Mouse (Mus musculus) ES-CJ7 (cell line): Measurements from ENCODE around the gene Plxna4.

Experiments used
- DNase-seq: peaks from one replicate; pipeline ENCODE4 v3.0.0; 2011; ENCODE audit warnings: low read depth, low spot score

Plxna4 gene

DNA sequence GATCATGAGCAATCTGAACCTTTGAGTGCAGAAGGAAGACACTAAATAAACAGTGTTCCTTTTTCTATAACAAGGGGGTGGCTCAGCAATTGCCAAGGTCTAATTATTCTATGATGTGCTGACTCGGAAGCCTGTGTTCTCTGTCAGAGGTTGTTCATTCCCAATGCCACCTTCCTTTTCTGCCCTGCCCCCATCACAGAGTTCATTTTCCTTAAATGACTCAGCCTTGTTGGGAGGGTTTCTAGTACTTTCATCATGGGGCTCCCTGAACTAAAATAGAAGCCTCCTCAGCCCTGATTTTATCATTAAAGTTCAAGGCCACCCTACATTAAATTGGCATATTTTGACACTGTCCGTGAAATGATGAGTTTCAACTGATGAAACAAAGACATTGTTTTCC lies 242.0 kb downstream of the Plxna4 start:
- no peak for DNase-seq

DNA sequence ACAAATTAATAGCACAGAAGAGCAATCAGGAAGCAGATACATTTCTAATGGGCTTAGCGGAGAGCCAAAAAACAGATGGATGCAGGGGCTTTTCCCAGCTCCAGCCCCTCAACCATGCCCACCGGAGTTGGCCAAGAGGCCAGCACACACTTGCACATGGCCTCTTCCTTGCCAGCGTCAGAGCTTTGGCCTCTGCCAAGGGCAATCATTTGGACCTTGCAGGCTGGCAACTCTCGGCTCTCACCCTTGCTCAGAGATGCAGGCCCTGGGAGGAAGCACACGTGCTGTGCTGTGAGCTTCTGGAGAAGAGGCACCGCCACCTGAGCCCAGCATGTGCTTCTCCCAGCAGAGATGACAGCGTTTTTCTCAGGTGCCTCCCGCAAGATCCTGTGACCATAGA lies 245.3 kb downstream of the Plxna4 start:
- DNase-seq = no peak

DNA sequence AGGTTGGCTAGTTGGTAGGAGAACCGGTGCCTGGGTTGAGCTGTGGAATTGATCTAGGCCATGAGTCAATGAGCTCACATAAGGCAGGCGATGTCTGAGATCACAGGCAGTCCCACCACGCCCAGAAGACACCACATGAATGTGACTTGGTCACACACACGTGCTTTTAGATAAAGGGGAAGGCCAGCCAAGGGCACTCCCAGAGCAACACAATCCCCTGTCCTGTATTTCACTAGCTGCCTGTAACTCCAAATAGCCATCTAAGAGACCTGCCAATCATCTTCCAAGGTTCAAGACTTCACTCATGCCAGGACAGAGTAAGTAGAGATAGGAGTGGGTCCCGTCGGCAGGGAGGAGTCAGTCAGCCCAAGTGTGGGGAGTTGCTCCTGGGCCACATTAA lies 245.7 kb downstream of the Plxna4 start:
- DNase-seq = no peak

DNA sequence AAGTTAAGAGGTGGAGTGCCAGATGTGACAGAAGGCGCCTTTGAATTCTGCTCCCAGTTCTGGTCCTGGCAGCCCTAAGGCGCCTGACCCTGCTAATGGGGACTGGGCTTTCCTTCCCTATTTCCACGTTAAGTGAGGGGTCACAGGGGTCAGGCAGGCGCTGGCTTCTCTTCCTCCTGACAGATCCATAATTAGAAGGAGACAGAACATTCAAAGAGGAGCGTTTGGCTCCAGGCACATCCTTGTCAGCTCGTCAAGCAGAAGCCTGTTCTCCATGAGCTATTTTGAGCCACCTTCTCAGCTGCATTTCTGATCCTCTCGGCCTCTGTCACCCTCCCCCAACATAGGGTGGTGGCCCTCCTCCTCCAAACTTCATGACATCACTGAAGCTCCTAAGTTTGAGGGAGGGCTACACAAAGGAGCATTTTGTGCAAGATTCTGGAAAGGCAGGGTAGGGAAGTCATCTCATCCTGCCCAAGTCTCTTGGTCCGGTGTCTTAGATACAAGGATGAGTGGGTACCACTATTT lies 249.5 kb downstream of the Plxna4 start:
- no peak for DNase-seq

DNA sequence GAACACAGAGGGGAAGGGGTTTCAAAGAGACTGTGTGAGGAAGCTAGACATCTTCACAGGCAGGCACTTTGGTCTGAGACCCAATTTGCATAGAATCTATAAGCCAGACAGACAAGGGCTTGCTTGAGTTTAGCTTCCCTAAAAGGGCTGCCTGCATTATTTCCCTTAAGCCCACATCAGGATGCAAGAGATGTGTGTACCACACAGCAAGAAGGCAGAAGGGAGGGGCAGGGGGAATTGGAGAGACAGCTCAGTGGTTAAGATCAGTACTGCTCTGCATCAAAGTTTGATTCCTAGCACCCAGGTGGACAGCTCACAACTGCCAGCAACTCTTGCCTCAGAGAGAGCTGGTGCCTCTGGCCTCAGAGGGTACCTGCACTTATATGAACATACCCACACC lies 256.7 kb downstream of the Plxna4 start:
- no peak for DNase-seq

DNA sequence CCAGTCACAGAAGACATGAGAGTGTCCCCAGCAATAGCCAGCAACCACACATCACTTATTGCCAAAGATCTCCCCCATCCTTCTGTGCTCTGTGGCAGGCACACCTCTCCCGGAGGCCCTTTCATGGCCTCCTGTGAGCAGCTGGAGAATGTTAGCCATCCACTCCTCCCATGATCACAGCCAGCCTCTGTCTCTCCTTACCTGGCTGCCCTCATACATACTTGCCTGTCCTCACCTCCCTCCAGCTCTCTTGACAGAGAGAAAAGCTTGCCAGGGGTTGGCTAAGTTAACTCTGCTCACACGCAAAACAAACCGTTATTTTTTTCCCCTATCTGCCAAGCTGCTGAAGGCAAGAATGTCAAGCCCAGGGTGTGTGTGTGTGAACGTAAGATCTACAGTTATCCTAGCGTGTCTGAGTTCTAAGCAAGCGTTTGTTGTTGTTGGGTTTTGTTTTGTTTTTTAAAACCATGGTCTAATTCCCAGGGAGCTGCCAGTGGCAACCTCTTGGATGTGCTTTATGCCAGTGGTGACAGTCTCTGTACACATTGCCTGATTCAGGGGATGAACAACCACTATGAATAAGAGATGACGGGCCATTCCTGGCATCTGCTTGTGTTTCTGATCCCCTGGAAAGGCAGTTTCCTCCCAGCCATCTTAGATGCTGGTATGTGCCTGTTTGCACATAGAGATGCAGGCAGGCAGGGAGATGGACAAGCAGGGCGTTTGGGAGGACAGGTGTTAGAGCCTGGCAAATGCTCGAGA lies 257.8 kb downstream of the Plxna4 start:
- DNase-seq = no peak

DNA sequence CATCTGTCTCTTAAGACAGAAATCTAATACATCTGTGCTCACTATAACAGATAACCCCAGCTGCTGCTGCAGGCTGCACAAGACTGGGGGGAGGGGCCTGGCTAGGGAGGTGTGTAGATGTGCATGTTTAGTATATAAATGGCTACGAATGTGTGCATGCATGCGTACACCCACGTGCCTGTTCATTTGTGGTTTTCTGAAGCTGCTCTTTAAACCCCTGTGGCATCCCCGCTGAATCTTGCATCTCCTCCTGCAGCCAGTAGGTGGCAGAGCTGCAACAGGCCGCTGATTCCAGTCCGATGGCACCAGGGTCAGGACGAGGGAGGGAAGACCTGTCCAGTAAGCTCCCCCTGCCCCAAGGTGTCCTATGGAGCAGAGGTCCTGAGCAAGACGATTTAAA lies 260.0 kb downstream of the Plxna4 start:
- DNase-seq = peak; percentile 59

DNA sequence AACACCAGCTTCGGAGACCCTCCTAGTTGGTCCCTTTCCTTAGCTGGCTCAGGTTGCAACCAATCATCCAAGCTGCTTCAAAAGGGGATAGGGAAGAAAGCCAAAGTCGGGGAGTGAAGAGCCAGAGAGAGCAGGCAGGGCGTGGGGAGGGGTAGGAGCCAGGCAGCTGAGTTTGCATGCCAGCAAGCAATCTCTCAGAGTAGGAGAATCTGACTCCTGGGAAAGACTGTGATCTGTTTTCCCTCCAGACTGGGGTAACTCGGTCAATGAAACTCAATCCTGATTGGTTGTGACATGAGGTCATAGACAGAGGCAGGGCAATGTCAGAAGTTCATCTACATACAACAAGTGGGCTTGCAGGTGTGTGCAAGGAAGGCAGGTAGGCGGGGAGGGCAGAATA lies 260.8 kb downstream of the Plxna4 start:
- peak; percentile 20 for DNase-seq

DNA sequence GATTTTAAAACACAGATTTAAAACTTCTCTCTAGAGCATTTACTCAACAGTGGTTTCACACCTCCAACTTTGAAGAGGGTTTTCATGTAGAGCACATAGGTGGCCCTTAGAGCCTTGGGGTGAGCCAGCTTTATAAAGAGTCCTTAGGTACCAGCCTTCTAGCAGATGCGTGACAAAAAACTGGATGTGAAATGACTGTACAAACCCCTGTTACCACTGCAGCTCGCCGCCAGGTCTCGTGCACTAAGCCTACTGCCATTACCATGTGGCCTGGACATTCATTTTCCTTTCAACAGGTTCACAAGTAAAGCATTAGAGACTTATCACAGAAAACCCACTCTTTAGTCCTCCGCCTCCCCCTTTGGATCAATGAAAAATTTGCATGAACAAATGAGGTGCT lies 261.6 kb downstream of the Plxna4 start:
- no peak for DNase-seq

DNA sequence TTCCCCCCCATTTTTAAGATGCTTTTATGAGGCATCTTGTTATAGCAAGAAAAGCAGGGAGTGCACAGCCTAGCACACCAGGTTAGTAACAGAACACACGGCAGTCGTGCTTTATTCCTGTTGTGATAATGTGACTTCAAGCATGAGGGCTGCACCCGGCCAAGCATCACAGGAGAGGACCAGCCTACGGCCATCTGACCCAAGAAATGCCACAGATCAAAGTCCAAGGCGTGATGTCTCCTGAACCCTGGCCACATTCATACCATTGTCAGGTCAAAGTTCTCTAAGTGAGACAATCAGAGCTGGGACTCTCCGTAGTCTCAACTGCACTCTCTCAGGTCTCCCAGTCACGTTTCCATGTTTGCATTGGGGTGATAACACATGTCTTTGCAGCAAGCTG lies 262.1 kb downstream of the Plxna4 start:
- no peak for DNase-seq

DNA sequence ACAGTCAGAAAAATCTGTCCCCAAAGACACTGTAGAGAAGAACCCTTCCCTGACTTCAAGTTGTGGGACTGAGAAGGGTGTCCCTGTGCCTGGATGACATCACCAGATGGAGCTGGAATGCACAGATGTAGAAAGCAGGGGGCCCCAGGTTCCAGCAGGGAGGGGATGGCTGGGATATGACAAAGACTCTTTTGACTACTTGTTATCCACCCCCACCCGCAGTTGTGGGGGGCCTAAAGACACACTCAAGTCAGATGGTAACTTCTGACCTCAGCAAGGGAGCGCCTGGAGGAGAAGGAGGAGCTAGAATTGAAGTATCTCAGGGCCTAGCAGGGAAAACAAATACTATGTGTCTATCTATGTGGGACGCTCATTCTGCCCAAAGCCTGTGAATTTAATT lies 266.8 kb downstream of the Plxna4 start:
- no peak for DNase-seq

DNA sequence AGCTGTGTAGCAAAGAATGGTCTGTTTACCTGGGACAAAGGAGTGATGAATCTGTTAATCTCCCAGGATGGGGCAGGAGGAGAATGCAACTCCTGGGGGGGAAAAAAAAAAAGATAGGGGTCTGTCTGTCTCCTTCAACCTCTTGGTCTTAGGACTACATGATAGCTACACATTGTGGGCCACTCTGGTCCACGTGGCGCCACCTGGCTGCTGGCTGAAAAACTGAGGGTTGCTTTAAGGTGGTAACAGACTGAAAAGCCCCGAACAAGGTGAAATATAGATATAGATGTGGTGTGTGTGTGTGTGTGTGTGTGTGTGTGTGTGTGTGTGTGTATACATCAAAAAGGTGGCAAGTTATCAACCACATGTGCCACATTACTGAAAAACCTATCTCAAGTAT lies 267.7 kb downstream of the Plxna4 start:
- peak; percentile 32 for DNase-seq

DNA sequence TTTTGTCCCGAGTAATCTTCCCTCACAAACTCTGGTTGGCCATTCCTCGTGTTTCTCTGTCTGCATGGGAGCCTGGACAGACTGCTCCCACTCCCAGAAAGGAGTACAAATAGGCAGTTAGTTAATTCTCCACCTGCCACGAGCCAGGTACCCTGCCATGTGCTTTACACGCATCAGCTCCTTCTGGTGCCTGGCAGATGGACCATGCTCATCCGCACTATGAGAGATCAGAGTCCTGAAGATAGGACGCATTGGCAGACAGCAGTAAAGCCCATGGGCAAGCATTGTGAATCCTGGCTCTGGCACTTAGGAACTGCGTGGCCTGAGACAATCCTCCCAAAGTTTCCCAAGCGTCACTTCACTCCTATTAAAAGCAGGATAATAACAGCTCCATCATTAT lies 270.5 kb downstream of the Plxna4 start:
- DNase-seq = no peak

DNA sequence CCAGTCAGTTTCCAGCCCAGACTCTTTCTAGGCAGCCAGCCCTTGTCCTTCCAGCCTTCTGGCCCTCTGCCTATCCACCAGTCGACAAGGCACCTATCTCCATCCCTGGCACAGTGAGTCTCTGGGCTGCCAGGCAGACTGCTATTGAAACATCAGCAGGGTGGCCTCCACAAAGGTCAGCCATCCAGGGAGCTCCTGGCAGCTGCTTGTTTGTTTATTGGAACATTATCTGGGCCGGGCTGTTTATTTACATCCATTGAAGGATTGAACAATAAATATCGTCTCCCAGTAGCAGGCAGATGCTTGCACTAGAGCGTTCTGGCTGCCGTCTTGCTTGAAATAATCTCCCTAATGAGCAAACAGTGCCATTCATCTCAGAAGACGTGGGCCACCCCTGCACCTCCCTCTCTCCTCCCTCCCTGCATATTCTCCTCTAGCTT lies 273.0 kb downstream of the Plxna4 start:
- DNase-seq = no peak

DNA sequence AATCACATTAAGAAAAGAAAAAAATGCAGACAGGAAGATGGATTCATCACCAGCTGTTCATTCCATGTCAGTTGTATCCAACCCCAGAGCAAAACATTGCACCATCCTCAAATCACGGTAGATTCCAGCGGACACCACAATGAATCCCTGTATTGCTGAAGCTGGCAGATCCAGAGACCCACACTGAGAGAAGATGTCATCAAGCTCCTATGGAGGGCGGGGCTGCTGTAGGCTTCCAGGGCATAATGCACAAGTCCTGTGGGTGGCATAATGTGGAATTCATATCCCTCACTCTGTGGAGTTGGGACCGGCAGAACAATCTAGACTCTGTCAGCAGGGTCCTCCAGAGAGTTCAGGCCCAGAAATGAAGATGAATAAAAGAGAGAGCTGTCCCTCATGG lies 278.8 kb downstream of the Plxna4 start:
- no peak for DNase-seq

DNA sequence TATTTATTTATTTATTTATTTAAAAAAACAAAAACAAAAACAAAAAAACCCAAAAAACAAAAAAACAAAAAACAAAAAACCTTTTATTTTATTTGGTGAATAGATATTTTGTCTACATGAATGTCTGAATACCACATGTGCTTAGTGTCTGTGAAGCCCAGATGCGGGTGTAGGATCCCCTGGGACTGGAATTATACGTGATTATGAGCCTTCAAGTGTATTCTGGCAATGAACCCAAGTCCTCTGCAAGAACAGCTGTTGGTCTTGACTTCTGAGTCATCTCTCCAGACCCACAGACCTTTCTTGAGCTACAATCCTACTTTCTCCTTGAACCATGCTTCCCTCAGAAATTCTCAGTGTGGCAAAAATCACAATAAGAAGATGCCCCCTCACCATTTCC lies 287.4 kb downstream of the Plxna4 start:
- no peak for DNase-seq

DNA sequence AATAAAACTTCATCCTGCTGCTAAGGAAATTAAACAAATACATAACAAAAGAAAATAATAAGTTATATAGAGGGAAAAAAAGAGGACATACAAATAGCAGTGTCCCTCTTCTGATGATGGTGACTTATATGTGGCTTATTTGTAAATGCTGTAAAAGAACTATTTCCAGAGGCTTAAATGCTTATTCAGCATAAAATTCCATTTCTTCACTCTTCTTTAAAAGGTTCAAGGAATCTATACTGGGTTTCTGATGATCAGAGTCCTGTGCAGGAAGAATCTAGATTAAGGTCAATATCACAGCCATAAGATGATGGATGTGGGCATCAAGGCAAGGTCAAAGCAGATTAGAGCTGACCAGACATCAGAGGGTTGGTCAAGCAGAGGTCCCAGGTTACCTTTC lies 306.5 kb downstream of the Plxna4 start:
- no peak for DNase-seq

DNA sequence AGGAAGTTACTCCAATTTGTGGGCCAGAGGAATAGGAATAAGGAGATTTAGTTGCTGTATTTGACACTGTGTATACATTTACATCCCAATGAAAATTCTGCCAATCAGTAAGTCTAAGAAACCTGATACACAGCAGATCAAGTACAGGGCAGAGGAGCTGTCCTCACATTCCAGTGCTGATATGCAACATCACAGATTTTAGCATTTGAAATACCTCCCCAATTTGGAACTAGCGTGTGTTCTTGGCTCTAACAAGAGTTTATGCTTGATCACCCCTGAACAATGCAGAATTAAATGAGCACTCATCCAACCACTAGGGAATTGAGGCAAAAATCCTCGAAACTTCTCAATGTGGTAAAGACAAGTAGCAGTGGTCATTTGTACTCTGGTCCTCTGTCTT lies 307.3 kb downstream of the Plxna4 start:
- peak; percentile 49 for DNase-seq

DNA sequence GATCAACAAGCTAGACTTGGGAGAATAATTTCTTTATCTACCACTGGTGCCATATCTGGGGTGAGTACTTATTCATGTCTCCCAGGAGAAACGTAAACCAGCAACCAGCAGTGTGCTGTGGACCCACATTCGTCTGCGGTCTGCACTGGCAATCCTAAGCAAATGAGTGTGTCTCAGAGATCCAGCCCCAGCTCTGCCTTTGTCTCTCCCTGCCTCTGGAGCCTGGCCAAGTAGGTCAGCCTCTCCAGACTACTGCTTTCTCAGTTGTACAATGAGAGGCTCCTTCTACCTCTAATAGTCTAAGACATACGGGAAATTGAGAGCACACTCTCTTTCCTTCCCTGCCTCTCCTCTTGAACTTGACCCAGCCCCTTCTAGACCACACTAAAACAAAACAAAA lies 316.5 kb downstream of the Plxna4 start:
- no peak for DNase-seq

DNA sequence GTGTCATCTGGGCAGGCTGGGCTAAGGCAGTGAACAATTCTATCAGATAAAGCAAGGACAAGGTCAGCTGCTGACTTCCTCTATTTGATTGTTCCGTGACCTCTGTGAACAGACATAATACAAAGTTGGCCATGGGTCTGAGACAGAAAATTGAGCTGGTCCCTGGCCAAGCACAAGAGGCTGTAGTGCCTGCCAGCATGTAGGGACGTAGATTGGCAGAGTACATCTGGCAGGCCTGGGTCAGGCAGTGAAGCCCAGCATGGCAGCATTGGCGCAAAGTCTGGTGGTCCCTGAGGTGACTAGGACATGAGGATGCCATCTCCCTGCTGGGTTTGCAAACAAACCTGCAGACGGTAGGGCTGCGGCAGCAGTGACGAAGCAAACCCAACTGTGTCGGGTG lies 321.9 kb downstream of the Plxna4 start:
- DNase-seq = no peak

DNA sequence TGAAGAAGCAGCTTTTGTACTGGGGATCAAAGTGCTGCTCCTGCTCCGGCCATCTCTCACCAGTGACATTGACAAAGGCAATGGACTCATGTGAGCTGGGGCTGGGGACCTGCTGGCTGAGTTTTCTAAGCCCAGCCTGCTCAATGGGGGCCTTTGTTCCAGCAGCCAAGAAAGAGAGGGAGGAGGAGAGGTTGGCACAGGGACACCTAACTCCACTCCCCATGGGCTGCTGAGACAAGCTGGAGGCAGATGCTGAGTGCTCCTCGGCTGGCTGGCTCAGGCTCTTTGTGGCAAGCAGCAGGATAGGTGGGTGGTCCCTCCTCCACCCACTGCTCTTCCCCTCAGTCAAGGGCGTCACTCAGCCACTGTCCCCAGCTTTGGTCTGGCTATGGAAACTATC lies 326.7 kb downstream of the Plxna4 start:
- DNase-seq = peak; percentile 17

DNA sequence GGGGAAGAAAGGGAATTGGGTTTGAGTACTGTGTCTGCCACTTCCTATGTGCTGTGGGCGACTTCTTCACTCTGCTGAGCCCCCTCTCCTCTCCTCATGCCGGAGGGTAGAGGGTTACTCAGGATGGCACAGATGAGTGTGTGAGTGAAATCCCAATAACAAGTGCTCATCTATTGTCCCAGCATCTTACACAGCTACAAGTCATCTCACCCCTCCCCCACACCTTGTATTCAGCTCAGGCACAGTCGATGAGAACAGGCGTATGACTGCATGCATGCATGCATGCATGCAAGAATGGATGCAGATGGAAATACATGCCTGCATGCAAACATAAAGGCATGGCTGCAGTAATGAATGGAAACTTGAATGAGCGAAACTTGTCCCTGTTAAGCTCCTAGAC lies 327.7 kb downstream of the Plxna4 start:
- no peak for DNase-seq

DNA sequence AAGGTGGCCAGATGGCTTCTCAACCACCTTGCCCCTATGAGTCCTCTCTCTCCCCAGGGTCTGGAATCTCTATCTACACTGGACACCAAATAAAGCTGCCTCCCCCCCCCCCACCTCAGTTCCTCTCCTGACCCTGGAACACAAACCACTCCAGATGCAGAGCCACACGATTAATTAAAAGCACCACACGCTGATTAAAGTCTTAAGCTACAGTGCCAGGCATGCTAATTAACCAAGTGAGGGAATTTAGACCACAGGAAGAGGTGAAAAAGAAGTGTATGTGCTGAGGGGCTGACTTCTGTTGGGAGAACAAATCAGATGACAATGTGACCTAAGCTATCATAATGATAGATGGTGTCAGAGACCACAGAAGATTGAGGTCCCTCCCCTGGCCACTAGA lies 332.8 kb downstream of the Plxna4 start:
- DNase-seq = no peak

DNA sequence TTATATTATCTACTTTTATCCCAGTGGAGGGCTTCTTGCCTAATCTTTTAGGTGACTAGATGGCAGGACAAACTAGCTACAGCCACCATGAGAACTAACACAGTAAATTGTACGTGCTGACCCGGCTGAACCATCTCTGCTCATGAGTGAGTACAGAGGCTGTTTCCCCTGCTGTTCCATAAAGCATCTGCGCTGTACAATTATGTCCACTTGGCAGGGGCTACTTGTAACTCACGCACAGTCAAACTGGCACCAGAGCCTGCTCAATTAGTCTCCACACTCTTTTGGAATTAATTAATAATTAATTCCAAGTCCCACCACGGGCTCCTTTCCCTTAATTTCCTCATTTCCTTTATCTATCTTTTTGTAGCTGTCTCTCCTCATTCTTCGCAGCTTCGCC lies 335.8 kb downstream of the Plxna4 start:
- DNase-seq = no peak
